Mouse (Mus musculus) MEL (cell line): ENCODE measurements at regions not wholly inside any gene's neighbourhood (a gene's known extent, or its start where the extent isn't known, plus 50 kb on each side); places are given as distances from the start of the nearest gene placed in this dataset.

Experiments
- DNase-seq: peaks from one replicate; pipeline ENCODE4 v3.0.0; 2011; ENCODE audit warnings: low read depth, low spot score
- H3K27ac ChIP-seq: 2 replicates; pipeline ENCODE4 v1.5.1; 2012; ENCODE audit warnings: low read depth, mild to moderate bottlenecking, control low read depth, low read length, moderate library complexity; ENCODE audit not compliant: control insufficient read depth
- H3K27me3 ChIP-seq, 2 experiments: fragments of 150-350 bp in 1 of 2; sonication (generic) in 1 of 2; 2 replicates each; pipeline ENCODE4 v1.6.1; 2012; ENCODE audit warnings: low read length in 2 of 2, mild to moderate bottlenecking in 2 of 2, improper control_type of control experiment in 1 of 2, moderate library complexity in 1 of 2; ENCODE audit not compliant: insufficient read depth in 2 of 2, control insufficient read depth in 1 of 2
- H3K36me3 ChIP-seq, 2 experiments: 2 replicates each; pipeline ENCODE4 v1.6.1; 2012 to 2014; ENCODE audit warnings: low read length in 2 of 2, improper control_type of control experiment in 1 of 2, inconsistent platforms in 1 of 2, mild to moderate bottlenecking in 1 of 2; ENCODE audit not compliant: insufficient read depth in 2 of 2, control insufficient read depth in 1 of 2
- H3K4me1 ChIP-seq, 2 experiments: fragments of 150-350 bp in 1 of 2; sonication (generic) in 1 of 2; 2 replicates each; pipeline ENCODE4 v1.6.1; 2012; ENCODE audit warnings: low read length in 2 of 2, improper control_type of control experiment in 1 of 2, mild to moderate bottlenecking in 1 of 2; ENCODE audit not compliant: insufficient read depth in 2 of 2, control insufficient read depth in 1 of 2
- H3K4me3 ChIP-seq, 2 experiments: fragments of 150-350 bp in 1 of 2; sonication (generic) in 1 of 2; 2 replicates each; pipeline ENCODE4 v1.5.1; 2012; ENCODE audit warnings: low read depth in 2 of 2, low read length in 2 of 2, mild to moderate bottlenecking in 2 of 2, moderate library complexity in 2 of 2, control low read depth in 1 of 2, improper control_type of control experiment in 1 of 2; ENCODE audit not compliant: control insufficient read depth in 1 of 2, insufficient read depth in 1 of 2
- H3K79me2 ChIP-seq: 2 replicates; pipeline ENCODE4 v1.6.1; 2012; ENCODE audit warnings: mild to moderate bottlenecking, low read length, moderate library complexity; ENCODE audit not compliant: control insufficient read depth, poor library complexity, insufficient read depth
- H3K9ac ChIP-seq: 2 replicates; pipeline ENCODE4 v1.6.1; 2012; ENCODE audit warnings: low read depth, mild to moderate bottlenecking, control low read depth, low read length, moderate library complexity; ENCODE audit not compliant: control insufficient read depth, poor library complexity, severe bottlenecking
- H3K9me3 ChIP-seq: fragments of 150-350 bp; sonication (generic); replicated peaks from 2 replicates; pipeline ENCODE4 v1.6.1; 2012; ENCODE audit warnings: mild to moderate bottlenecking, low read length, improper control_type of control experiment, moderate library complexity; ENCODE audit not compliant: insufficient read depth
- CHD1 ChIP-seq: IDR thresholded peaks from 2 replicates; pipeline ENCODE4 v1.6.1; 2012; ENCODE audit warnings: low read depth, mild to moderate bottlenecking, inconsistent platforms, low read length, improper control_type of control experiment
- EP300 ChIP-seq, 2 experiments: IDR thresholded peaks; 2 replicates each; pipeline ENCODE4 v1.6.1; 2011; ENCODE audit warnings: improper control_type of control experiment in 2 of 2, low read length in 2 of 2, low read depth in 1 of 2, mild to moderate bottlenecking in 1 of 2
- KAT2A ChIP-seq: conservative IDR thresholded peaks from 2 replicates; pipeline ENCODE4 v1.6.1; 2012; ENCODE audit warnings: low read depth, low read length, improper control_type of control experiment, inconsistent platforms
- MXI1 ChIP-seq: IDR thresholded peaks from 2 replicates; pipeline ENCODE4 v1.6.1; 2011; ENCODE audit warnings: mild to moderate bottlenecking, low read depth, low read length, improper control_type of control experiment
- MYB ChIP-seq: IDR thresholded peaks from 2 replicates; pipeline ENCODE4 v1.6.1; 2011; ENCODE audit warnings: mild to moderate bottlenecking, low read depth, low read length, improper control_type of control experiment
- POLR2A ChIP-seq, 2 experiments: IDR thresholded peaks; 2 replicates each; pipeline ENCODE4 v1.6.1; 2011 to 2012; ENCODE audit warnings: low read length in 2 of 2, mild to moderate bottlenecking in 2 of 2, control low read depth in 1 of 2, improper control_type of control experiment in 1 of 2, low read depth in 1 of 2, moderate library complexity in 1 of 2; ENCODE audit not compliant: control insufficient read depth in 1 of 2, insufficient read depth in 1 of 2, poor library complexity in 1 of 2
- RCOR1 ChIP-seq: IDR thresholded peaks from 2 replicates; pipeline ENCODE4 v1.6.1; 2012; ENCODE audit warnings: low read depth, mild to moderate bottlenecking, inconsistent platforms, low read length, improper control_type of control experiment
- SMC3 ChIP-seq: IDR thresholded peaks from 2 replicates; pipeline ENCODE4 v1.6.1; 2011; ENCODE audit warnings: low read depth, low read length, improper control_type of control experiment

- Histone ChIP-seq H3K79me2 (no peaks in the 10 kb centered on the region), H3K27me3 (peaks cover 0 to 3% of the 10 kb centered on the region in 2 experiments; a peak in 3 of 4 replicates), H3K9ac (no peak overlapping the region), H3K9me3 (no peaks in the 10 kb centered on the region), H3K4me1 (no peaks in the 10 kb centered on the region), H3K4me3 (no peak overlapping the region), H3K27ac (no peak overlapping the region), H3K36me3 (no peaks in the 10 kb centered on the region)
- TF ChIP-seq RCOR1 (no peak), SMC3 (no peak), MYB (no peak), MXI1 (no peak), POLR2A (IDR thresholded peaks at IDR 0.05; ENCODE audit: control insufficient read depth in 1 of 2, insufficient read depth in 1 of 2, low read depth in 1 of 2, low read length in 2 of 2, poor library complexity in 1 of 2) (no peak), EP300 (IDR thresholded peaks at IDR 0.05; ENCODE audit: low read depth in 1 of 2, low read length in 2 of 2) (no peak), KAT2A (no peak), CHD1 (no peak)
- no peak for DNase-seq
These were observed 50.3 kb upstream of the Hif1a start for GRCm38 (mm10) chr12:73850831-73851230.
